In the genomic region with DNA sequence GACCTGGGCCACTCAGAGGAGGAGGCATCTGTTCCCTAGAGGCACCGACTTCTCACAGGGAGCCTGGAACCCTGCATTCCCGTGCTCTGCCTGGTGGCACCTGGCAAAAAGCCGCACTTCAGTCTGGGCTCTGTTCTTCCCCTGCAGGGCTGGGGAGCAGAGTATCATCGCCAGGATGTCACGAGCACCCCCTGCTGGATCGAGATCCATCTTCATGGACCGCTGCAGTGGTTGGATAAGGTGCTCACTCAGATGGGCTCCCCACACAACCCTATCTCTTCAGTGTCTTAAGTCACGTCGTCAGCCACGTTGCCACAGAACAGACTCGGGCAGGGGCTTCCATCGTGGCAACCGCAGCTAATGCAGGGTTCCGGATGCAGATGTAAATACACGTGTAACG, we compare ENCODE assay signal across 8 mouse cellular contexts. TPM values are rescaled to one million over a fixed set of nuclear protein-coding genes. Genes with fewer than 3 reads are reported as not detected.
DNase-seq lines count a peak whose midpoint lies in the region; ATAC-seq and TF ChIP-seq lines count a peak whose summit lies in the region.

No protein-coding gene starts in this region.

- H3K4me3 ChIP-seq in forebrain, embryonic 12.5 days (replicated peaks) = no peak overlapping the region
- no peak overlapping the region for H3K4me3 ChIP-seq in forebrain, embryonic 10.5 days
- H3K4me3 ChIP-seq in megakaryocyte, embryonic 14.5 days (replicated peaks) = peak overlapping the region; percentile 28

- H3K36me3 ChIP-seq in forebrain, embryonic 12.5 days (replicated peaks) = no peaks in the 10 kb centered on the region
- no peaks in the 10 kb centered on the region for H3K36me3 ChIP-seq in forebrain, embryonic 10.5 days (replicated peaks)
- H3K36me3 ChIP-seq in megakaryocyte, embryonic 14.5 days (replicated peaks; ENCODE audit: low read length) = peaks cover 2% of the 10 kb centered on the region

- no peaks in the 10 kb centered on the region for H3K4me1 ChIP-seq in forebrain, embryonic 12.5 days
- peaks cover 7% of the 10 kb centered on the region for H3K4me1 ChIP-seq in forebrain, embryonic 10.5 days
- H3K4me1 ChIP-seq in megakaryocyte, embryonic 14.5 days = peaks cover 7% of the 10 kb centered on the region; the same call in 1 of the 2 replicates

- intact Hi-C loops in left cerebral cortex, postnatal 10 days (cut with DNase I) = no loop called here

- H3K4me2 ChIP-seq in forebrain, embryonic 12.5 days = no peak overlapping the region

- peak; percentile 64; the same call in 1 of the 2 replicates for ATAC-seq in forebrain, embryonic 12.5 days (ENCODE audit: low FRiP score)
- ATAC-seq in frontal cortex, adult (ENCODE audit: low TSS enrichment) = peak; percentile 93

- no peak for TF ChIP-seq POLR2A in brain, embryonic 14.5 days (IDR thresholded peaks at IDR 0.05; ENCODE audit: borderline replicate concordance, extremely low read depth, insufficient read depth, insufficient read length, poor library complexity, severe bottlenecking)

- H3K27me3 ChIP-seq in forebrain, embryonic 12.5 days = no peaks in the 10 kb centered on the region
- no peaks in the 10 kb centered on the region; the same call in 1 of the 2 replicates for H3K27me3 ChIP-seq in forebrain, embryonic 10.5 days (ENCODE audit: poor library complexity, severe bottlenecking)
- H3K27me3 ChIP-seq in megakaryocyte, embryonic 14.5 days (replicated peaks) = peaks cover 9% of the 10 kb centered on the region

- no peak overlapping the region for H3K9ac ChIP-seq in forebrain, embryonic 12.5 days

- H3K27ac ChIP-seq in forebrain, embryonic 12.5 days = no peak overlapping the region
- no peak overlapping the region for H3K27ac ChIP-seq in forebrain, embryonic 10.5 days

- TF ChIP-seq CTCF in brain, embryonic 14.5 days (IDR thresholded peaks at IDR 0.05; ENCODE audit: borderline replicate concordance, extremely low read depth, insufficient read depth, insufficient read length) = peak; percentile 73

- DNase-seq in forebrain, embryonic 10.5 days (ENCODE audit: extremely low spot score, low spot score) = no peak
- DNase-seq in brain, embryonic 14.5 days (ENCODE audit: low read depth) = peak; percentile 70
- DNase-seq in induced T-regulatory cell, adult 2 months (ENCODE audit: low read depth) = peak; percentile 46
- DNase-seq in left cerebral cortex, postnatal 10 days (ENCODE audit: extremely low spot score in 1 of 2, low spot score in 2 of 2) = peak; percentile 24 to 68
- DNase-seq in right cerebral cortex, postnatal 14 days = peak; percentile 72

- H3K9me3 ChIP-seq in forebrain, embryonic 12.5 days = peaks cover 12% of the 10 kb centered on the region; the same call in 1 of the 2 replicates
- peaks cover 5% of the 10 kb centered on the region for H3K9me3 ChIP-seq in forebrain, embryonic 10.5 days
- peaks cover 15% of the 10 kb centered on the region for H3K9me3 ChIP-seq in megakaryocyte, embryonic 14.5 days

- 42% methylated on average over 16 of the region's 16 CpGs for WGBS in forebrain, embryonic 12.5 days
- 40% methylated on average over 16 of the region's 16 CpGs for WGBS in forebrain, embryonic 10.5 days

RNA-seq across cellular contexts. Expression of gene Rfxap, which starts 10.4 kb away (rescaled TPM):
- 56.8 and 65.6 TPM in 2 replicates for polyA plus RNA-seq in forebrain, embryonic 12.5 days (2016; fragmentation: Nextera tagmentation; extraction: Ambion mirVana)
- 35.9 and 38.9 TPM in 2 replicates for polyA plus RNA-seq in forebrain, embryonic 10.5 days (2016; fragmentation: Nextera tagmentation; extraction: Ambion mirVana)
- polyA plus RNA-seq in brain, embryonic 14.5 days (2012; rRNA removed) = 45.8 and 53.5 TPM in 2 replicates
- 10 to 100 TPM; 56.6 to 57.7 TPM for total RNA-seq in left cerebral cortex, postnatal 10 days (2021)
- polyA plus RNA-seq in megakaryocyte, embryonic 14.5 days (2012; ENCODE audit: insufficient read depth, low replicate concordance) = 20.0 and 126 TPM in 2 replicates

RNA-seq across cellular contexts. Expression of gene Smad9, which starts 41.8 kb away (rescaled TPM):
- 0.17 and 0.24 TPM in 2 replicates for polyA plus RNA-seq in forebrain, embryonic 12.5 days (2016; fragmentation: Nextera tagmentation; extraction: Ambion mirVana)
- 0.09 TPM in 2 replicates for polyA plus RNA-seq in forebrain, embryonic 10.5 days (2016; fragmentation: Nextera tagmentation; extraction: Ambion mirVana)
- polyA plus RNA-seq in brain, embryonic 14.5 days (2012; rRNA removed) = 0.49 and 1.3 TPM in 2 replicates
- 1 to 10 TPM; 4.8 to 5.1 TPM for total RNA-seq in left cerebral cortex, postnatal 10 days (2021)
- not detected in 2 replicates for polyA plus RNA-seq in megakaryocyte, embryonic 14.5 days (2012; ENCODE audit: insufficient read depth, low replicate concordance)
